Mouse (Mus musculus): ENCODE measurements at regions not wholly inside any gene's neighbourhood (a gene's known extent, or its start where the extent isn't known, plus 50 kb on each side); places are given as distances from the start of the nearest gene placed in this dataset.

DNA sequence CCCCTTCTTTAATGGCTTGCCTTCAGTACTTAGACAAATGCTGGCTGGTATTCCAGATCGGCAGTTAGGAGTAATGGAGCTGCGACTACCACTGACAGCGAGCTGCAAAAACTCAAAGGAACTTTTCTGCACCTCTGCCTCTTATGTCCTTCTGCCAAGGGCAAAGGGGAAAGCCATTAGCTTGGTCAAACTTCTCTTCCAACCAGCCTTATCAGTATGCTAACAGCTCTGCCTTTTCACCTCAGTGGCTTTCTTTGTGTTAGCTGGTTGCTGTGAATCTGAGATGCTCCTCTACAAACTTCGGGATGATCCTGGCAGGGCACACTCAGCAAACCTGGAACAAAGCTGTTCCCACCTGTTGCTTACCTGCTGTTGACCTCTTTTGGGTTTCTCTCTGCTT is 89.4 kb upstream of the Hs6st1 start:
- H3K4me1 ChIP-seq (ENCODE audit: control insufficient read depth, insufficient read depth, low read length) = no peaks in the 10 kb centered on the region
- ATAC-seq (ENCODE audit: low FRiP score, low TSS enrichment) (no peak), DNase-seq (no peak)
- 88% methylated on average over 4 of the region's 4 CpGs for WGBS
- H3K9ac ChIP-seq (replicated peaks; ENCODE audit: low read length) = no peak overlapping the region
- H3K27me3 ChIP-seq (ENCODE audit: control insufficient read depth, insufficient read depth, low read length) = no peaks in the 10 kb centered on the region
- no peak overlapping the region for H3K4me2 ChIP-seq (ENCODE audit: low read length)
- H3K4me3 ChIP-seq (replicated peaks; ENCODE audit: low read depth, low read length) = no peak overlapping the region
- no peak overlapping the region for H3K27ac ChIP-seq (replicated peaks; ENCODE audit: low read depth, low read length)
- H3K36me3 ChIP-seq (ENCODE audit: control insufficient read depth, insufficient read depth, low read length) = no peaks in the 10 kb centered on the region
- no peaks in the 10 kb centered on the region for H3K9me3 ChIP-seq (ENCODE audit: control insufficient read depth, low read length)

DNA sequence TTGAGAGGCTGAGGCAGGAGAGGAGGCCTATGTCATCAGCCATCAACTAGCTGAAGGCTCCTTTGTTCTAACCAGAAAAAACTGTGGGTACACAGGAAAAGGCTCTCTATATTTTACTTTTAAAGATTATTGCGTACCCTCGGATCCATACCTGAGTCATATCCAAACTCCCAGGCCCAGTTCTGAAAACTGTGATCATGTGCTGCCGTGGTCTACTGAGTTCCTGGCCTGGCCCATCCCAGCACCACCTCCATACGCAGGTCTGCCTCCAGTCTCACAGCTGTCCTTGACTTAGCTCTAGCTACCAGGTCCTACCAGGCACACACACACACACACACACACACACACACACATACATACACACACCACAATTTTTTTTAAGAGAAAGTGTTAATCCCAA is 87.0 kb upstream of the Hs6st1 start:
- Histone ChIP-seq H3K4me3 (replicated peaks; ENCODE audit: low read depth, low read length) (no peak overlapping the region), H3K9ac (replicated peaks; ENCODE audit: low read length) (no peak overlapping the region), H3K36me3 (ENCODE audit: control insufficient read depth, insufficient read depth, low read length) (no peaks in the 10 kb centered on the region), H3K27ac (replicated peaks; ENCODE audit: low read depth, low read length) (no peak overlapping the region), H3K4me1 (ENCODE audit: control insufficient read depth, insufficient read depth, low read length) (no peaks in the 10 kb centered on the region), H3K4me2 (ENCODE audit: low read length) (no peak overlapping the region), H3K9me3 (ENCODE audit: control insufficient read depth, low read length) (no peaks in the 10 kb centered on the region), H3K27me3 (ENCODE audit: control insufficient read depth, insufficient read depth, low read length) (no peaks in the 10 kb centered on the region)
- ATAC-seq (ENCODE audit: low FRiP score, low TSS enrichment) (no peak), DNase-seq (no peak)
- WGBS = 95% methylated on average over 4 of the region's 4 CpGs

DNA sequence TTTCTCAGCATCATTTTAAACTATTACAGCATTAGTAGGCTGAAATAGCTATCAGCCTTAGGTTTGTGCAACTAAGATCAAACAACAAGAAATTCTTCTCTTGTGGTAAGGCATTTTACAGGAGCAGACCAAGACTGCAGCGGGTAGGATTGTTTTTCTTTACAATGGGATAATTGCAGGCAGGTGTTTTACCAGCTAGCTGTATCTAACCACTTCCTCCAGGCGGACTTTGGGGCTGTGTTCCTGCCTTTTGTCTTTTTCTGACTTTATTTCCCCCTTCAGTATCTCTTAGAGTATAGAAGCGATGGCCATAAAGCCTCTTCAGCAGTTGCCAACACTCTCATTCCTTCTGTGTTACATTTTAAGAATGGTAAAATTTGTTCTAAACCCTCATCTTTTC is 84.8 kb upstream of the Hs6st1 start:
- Histone ChIP-seq H3K4me1 (ENCODE audit: control insufficient read depth, insufficient read depth, low read length) (no peaks in the 10 kb centered on the region), H3K9ac (replicated peaks; ENCODE audit: low read length) (no peak overlapping the region), H3K4me2 (ENCODE audit: low read length) (no peak overlapping the region), H3K9me3 (ENCODE audit: control insufficient read depth, low read length) (no peaks in the 10 kb centered on the region), H3K4me3 (replicated peaks; ENCODE audit: low read depth, low read length) (no peak overlapping the region), H3K27ac (replicated peaks; ENCODE audit: low read depth, low read length) (no peak overlapping the region), H3K27me3 (ENCODE audit: control insufficient read depth, insufficient read depth, low read length) (no peaks in the 10 kb centered on the region), H3K36me3 (ENCODE audit: control insufficient read depth, insufficient read depth, low read length) (no peaks in the 10 kb centered on the region)
- WGBS = 91% methylated on average over 3 of the region's 3 CpGs
- DNase-seq (no peak), ATAC-seq (ENCODE audit: low FRiP score, low TSS enrichment) (no peak)

DNA sequence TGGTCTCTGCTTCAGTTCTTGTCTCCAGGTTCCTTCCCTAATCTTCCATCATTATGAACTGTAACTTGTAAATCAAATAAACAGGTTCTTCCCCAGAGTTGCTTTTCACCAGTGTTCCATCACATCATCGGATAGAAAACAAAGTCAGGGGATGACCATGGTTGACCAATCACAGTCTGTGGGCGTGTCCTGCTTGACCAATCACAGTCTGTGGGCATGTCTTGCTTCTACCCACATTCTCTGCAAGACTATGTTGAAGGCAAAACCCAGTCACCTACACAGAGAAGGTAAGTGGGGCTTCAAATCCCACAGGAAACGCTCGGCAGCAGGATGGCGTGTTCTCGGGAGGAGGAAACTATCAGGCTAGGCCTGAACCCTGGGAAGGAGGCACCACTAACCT is 82.9 kb upstream of the Hs6st1 start:
- H3K27me3 ChIP-seq (ENCODE audit: control insufficient read depth, insufficient read depth, low read length) = no peaks in the 10 kb centered on the region
- H3K4me2 ChIP-seq (ENCODE audit: low read length) = no peak overlapping the region
- no peaks in the 10 kb centered on the region for H3K9me3 ChIP-seq (ENCODE audit: control insufficient read depth, low read length)
- H3K36me3 ChIP-seq (ENCODE audit: control insufficient read depth, insufficient read depth, low read length) = no peaks in the 10 kb centered on the region
- ATAC-seq (ENCODE audit: low FRiP score, low TSS enrichment) (no peak), DNase-seq (no peak)
- 93% methylated on average over 6 of the region's 6 CpGs for WGBS
- no peaks in the 10 kb centered on the region for H3K4me1 ChIP-seq (ENCODE audit: control insufficient read depth, insufficient read depth, low read length)
- H3K4me3 ChIP-seq (replicated peaks; ENCODE audit: low read depth, low read length) = no peak overlapping the region
- no peak overlapping the region for H3K27ac ChIP-seq (replicated peaks; ENCODE audit: low read depth, low read length)
- H3K9ac ChIP-seq (replicated peaks; ENCODE audit: low read length) = no peak overlapping the region

DNA sequence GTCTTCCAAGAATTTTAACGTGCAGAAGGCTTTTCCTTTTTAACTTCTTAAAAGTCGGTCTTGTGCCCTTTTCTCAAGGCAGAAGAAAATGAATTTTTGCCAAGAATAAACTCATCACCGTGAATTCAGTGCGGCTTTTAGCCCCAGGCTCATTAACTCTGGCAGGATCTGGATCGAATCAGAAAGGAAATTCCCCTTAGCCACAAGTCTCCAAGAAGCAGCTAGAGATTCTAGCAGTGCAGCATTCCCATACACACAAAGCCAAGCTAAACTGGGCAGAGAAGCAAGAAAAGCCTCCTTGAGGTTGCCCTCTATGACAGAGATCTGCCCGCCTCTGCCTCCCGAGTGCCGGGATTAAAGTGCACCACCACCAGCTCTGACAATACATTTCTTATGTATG is 81.5 kb upstream of the Hs6st1 start:
- ATAC-seq (ENCODE audit: low FRiP score, low TSS enrichment) (no peak), DNase-seq (no peak)
- H3K36me3 ChIP-seq (ENCODE audit: control insufficient read depth, insufficient read depth, low read length) = no peaks in the 10 kb centered on the region
- no peak overlapping the region for H3K4me3 ChIP-seq (replicated peaks; ENCODE audit: low read depth, low read length)
- no peak overlapping the region for H3K9ac ChIP-seq (replicated peaks; ENCODE audit: low read length)
- no peak overlapping the region for H3K4me2 ChIP-seq (ENCODE audit: low read length)
- 93% methylated on average over 8 of the region's 8 CpGs for WGBS
- H3K27ac ChIP-seq (replicated peaks; ENCODE audit: low read depth, low read length) = no peak overlapping the region
- no peaks in the 10 kb centered on the region for H3K4me1 ChIP-seq (ENCODE audit: control insufficient read depth, insufficient read depth, low read length)
- H3K9me3 ChIP-seq (ENCODE audit: control insufficient read depth, low read length) = no peaks in the 10 kb centered on the region
- no peaks in the 10 kb centered on the region for H3K27me3 ChIP-seq (ENCODE audit: control insufficient read depth, insufficient read depth, low read length)

DNA sequence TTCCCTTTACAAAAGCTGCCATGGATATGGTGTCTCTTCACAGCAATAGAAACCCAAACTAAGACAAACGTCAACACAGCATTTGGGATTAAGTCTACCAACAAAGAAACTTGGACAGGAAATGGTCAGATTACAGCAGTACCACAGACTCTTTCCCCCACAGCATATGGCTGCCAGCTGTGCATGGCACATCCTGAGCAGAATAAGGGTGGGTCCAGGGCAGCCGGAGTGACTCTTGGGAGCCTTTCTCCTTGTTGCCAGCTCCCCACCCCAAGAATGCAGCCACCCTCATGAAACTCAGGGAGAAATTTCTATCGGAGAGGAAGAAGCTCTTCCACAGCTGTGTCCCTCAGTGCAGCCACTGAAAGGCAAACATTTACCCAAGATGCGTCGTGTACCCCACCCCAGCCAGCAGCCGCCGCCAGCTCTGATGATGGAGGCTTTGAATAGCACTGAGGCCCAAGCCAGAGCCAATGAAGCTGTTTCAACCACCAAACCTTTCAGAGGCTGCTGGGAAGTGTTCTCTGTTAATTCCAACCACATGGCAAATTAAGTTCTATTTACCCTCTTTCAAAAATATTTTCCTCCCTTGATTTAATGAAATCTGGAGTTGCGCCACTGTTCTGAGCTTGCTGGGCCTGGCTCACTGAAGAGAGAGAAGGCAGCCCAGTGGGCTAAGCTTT is 75.8 kb upstream of the Hs6st1 start:
- H3K9ac ChIP-seq (replicated peaks; ENCODE audit: low read length) = no peak overlapping the region
- H3K4me1 ChIP-seq (ENCODE audit: control insufficient read depth, insufficient read depth, low read length) = no peaks in the 10 kb centered on the region
- no peaks in the 10 kb centered on the region for H3K36me3 ChIP-seq (ENCODE audit: control insufficient read depth, insufficient read depth, low read length)
- WGBS = 86% methylated on average over 8 of the region's 8 CpGs
- no peak overlapping the region for H3K4me2 ChIP-seq (ENCODE audit: low read length)
- DNase-seq = no peak
- no peaks in the 10 kb centered on the region for H3K27me3 ChIP-seq (ENCODE audit: control insufficient read depth, insufficient read depth, low read length)
- no peaks in the 10 kb centered on the region for H3K9me3 ChIP-seq (ENCODE audit: control insufficient read depth, low read length)
- ATAC-seq (ENCODE audit: low FRiP score, low TSS enrichment) = no peak
- no peak overlapping the region for H3K4me3 ChIP-seq (replicated peaks; ENCODE audit: low read depth, low read length)
- no peak overlapping the region for H3K27ac ChIP-seq (replicated peaks; ENCODE audit: low read depth, low read length)

DNA sequence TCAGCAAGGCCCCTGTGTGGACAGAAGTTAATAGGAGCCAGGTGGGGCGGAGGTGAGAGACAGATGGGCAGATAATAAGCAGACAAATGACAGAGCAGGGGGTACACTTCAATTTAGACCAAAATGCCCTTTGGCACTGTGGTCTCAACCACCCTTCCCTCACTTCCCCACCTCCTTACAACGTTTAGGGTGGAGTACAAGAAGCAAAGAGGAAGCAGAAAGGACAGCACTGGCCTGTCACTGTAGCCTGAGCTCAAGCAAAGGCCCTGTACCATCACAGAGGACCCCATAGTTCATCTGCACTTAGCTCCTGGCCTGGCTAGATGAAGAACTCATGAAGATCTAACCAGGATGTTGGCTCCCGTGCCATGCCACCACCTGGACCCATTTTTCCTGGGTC is 75.3 kb upstream of the Hs6st1 start:
- Histone ChIP-seq H3K9me3 (ENCODE audit: control insufficient read depth, low read length) (no peaks in the 10 kb centered on the region), H3K27me3 (ENCODE audit: control insufficient read depth, insufficient read depth, low read length) (no peaks in the 10 kb centered on the region), H3K4me2 (ENCODE audit: low read length) (no peak overlapping the region), H3K9ac (replicated peaks; ENCODE audit: low read length) (no peak overlapping the region), H3K27ac (replicated peaks; ENCODE audit: low read depth, low read length) (no peak overlapping the region), H3K4me3 (replicated peaks; ENCODE audit: low read depth, low read length) (no peak overlapping the region), H3K36me3 (ENCODE audit: control insufficient read depth, insufficient read depth, low read length) (no peaks in the 10 kb centered on the region), H3K4me1 (ENCODE audit: control insufficient read depth, insufficient read depth, low read length) (no peaks in the 10 kb centered on the region)
- 83% methylated on average over 3 of the region's 3 CpGs for WGBS
- DNase-seq (no peak), ATAC-seq (ENCODE audit: low FRiP score, low TSS enrichment) (no peak)

DNA sequence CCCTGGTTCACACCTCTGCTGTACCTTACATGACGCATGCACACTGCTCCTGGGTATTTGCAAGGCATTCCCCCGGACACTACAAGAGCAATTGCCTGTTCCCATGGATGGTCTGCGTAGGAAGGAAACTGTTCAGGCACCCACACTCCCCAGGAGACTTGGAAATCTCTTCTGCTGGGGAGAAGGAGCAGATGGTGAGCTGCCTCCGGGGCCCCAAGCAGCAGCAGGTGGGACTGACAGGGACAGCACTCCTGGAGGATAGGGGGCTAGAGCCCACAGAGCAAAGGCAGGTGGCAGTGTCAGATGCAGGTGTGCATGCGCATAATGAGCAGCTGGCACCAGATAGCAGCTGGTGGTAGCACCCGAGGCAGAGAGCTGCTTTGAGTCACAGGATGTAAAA is 72.5 kb upstream of the Hs6st1 start:
- H3K4me1 ChIP-seq (ENCODE audit: control insufficient read depth, insufficient read depth, low read length) = no peaks in the 10 kb centered on the region
- 69% methylated on average over 6 of the region's 6 CpGs for WGBS
- no peaks in the 10 kb centered on the region for H3K36me3 ChIP-seq (ENCODE audit: control insufficient read depth, insufficient read depth, low read length)
- H3K4me3 ChIP-seq (replicated peaks; ENCODE audit: low read depth, low read length) = no peak overlapping the region
- no peak overlapping the region for H3K4me2 ChIP-seq (ENCODE audit: low read length)
- ATAC-seq (ENCODE audit: low FRiP score, low TSS enrichment) (no peak), DNase-seq (no peak)
- H3K27ac ChIP-seq (replicated peaks; ENCODE audit: low read depth, low read length) = no peak overlapping the region
- no peak overlapping the region for H3K9ac ChIP-seq (replicated peaks; ENCODE audit: low read length)
- H3K27me3 ChIP-seq (ENCODE audit: control insufficient read depth, insufficient read depth, low read length) = no peaks in the 10 kb centered on the region
- no peaks in the 10 kb centered on the region for H3K9me3 ChIP-seq (ENCODE audit: control insufficient read depth, low read length)

DNA sequence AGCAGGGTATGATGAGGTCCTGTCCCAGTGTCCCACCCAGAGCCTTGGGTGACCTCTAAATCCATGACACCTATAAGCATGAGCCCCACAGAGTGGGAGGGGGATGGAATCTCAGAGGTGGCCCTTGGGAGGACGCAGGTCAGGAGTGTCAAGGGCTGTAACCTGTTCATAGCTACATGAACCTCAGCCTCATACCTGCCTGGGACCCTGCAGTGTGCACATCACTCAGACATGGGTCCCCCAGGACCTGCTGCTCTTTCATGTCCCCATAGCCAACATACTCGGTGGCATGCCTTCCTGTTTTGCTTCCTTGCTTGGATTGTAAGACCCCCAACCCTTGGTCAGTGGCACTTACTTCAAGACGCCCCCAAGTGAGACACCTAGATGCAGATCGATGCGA is 66.9 kb upstream of the Hs6st1 start:
- Histone ChIP-seq H3K4me1 (ENCODE audit: control insufficient read depth, insufficient read depth, low read length) (0 out of 2 replicates have a peak, but pooled peaks cover 5% of the 10 kb centered on the region), H3K36me3 (ENCODE audit: control insufficient read depth, insufficient read depth, low read length) (no peaks in the 10 kb centered on the region), H3K4me2 (ENCODE audit: low read length) (no peak overlapping the region), H3K9ac (replicated peaks; ENCODE audit: low read length) (no peak overlapping the region), H3K27ac (replicated peaks; ENCODE audit: low read depth, low read length) (no peak overlapping the region), H3K9me3 (ENCODE audit: control insufficient read depth, low read length) (no peaks in the 10 kb centered on the region), H3K4me3 (replicated peaks; ENCODE audit: low read depth, low read length) (no peak overlapping the region), H3K27me3 (ENCODE audit: control insufficient read depth, insufficient read depth, low read length) (no peaks in the 10 kb centered on the region)
- WGBS = 97% methylated on average over 5 of the region's 5 CpGs
- no peak for DNase-seq
- ATAC-seq (ENCODE audit: low FRiP score, low TSS enrichment) = no peak
